Mouse (Mus musculus) lung, postnatal 25 days (tissue): Measurements from ENCODE around the gene Chrne.

Experiments
- DNase-seq: peaks from one replicate; pipeline ENCODE4 v3.0.0; 2022; ENCODE audit warnings: low spot score

Chrne gene

GRCm38 (mm10) chr11:70626877-70627276 lies 7.9 kb upstream of the Chrne start:
- DNase-seq: no peak

DNA sequence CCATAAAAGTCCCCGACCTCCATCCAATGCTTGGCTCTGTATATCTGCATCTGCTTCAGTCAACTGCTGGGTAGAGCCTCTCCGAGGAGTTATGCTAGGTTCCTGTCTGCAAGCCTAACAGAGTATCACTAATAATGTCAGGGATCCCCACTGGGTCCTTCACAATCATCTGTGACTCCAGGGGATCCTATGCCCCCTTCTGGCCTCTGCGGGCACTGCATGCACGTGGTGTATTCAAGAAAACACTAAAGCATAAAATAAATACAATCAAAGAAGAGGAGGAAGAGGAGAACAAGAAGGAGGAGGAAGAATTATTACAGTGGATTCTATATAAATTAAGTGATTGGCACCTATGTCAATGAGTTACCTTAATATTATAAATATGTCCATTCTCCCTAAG lies 6.5 kb upstream of the Chrne start:
- DNase-seq: no peak

DNA sequence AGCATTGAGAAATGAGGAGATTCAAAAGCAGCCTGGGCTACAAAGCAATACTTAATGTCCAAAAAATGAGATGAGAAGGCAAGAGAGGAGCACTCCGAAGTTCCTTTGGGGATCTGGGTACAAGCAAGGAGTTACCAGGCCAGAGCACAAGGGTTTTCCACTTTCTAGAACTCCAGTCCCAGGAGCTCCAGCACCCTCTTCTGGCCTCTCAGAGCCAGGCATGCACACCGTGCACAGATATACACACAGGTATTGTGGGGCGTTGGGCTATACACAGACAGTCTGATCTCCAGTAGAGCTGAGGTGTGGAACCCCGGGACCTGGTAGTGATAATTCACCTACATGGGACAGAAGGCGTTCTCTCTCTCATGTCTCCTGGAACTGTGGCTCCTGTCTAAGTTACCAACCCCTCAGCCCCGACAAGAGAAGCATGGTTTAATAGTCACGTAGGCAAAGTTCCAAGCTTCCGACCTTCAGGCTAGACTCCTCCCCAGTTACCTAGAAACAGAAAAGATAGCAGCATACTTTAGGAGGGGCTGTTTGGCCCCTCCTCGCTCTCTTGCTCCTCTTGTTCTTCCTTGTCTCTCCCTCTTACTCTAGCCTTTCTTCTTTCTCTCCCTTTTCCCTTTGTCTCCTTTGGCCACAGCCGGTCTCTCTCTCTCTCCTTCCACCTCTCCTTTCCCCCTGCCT lies 4.2 kb upstream of the Chrne start:
- DNase-seq: no peak

DNA sequence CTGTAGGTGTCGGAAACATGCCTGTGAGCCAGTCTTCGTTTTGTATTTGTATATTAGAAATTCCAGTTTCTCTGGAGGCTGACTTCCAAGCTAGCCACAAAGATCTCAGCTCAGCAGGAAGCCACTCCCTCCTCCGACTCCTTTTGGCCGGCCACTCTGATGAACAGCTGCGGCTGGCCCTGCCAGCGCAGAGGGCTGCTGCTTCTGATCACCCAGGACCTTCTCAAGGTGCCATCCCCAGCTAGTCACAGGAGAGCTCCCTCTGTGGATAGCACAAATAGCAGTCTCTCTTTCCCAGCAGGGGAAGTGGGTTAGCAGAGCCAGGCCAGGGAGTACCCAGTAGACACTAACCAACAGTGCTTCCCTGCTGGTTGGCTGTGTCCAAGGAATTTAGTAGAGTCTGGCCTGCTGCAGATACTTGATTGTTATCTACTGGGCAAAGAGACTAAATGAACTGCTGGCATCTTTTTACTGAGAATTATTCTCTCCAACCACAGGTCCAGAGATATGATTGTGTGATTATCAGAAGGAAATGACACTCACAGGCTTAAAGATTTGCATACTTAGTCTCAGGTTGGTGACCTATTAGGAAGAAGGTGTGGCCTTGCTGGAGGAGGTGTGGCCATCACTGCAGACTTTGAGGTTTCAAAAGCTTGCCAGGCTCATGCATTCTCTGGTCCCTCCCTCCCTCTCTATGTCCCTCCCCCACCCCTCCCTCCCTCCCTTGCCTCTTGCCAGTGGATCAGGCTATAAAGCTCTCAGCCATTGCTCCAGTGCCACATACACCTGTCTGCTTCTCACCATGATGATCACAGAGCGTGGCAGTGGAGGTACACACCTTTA lies 3.2 kb upstream of the Chrne start:
- no peak for DNase-seq

GRCm38 (mm10) chr11:70615516-70616093 lies 3.4 kb downstream of the Chrne start, which contains the start of gene 4930544D05Rik:
4930544D05Rik (plus strand) TSS chr11:70615848.
- no peak for DNase-seq

- peak; percentile 81 for DNase-seq
Observed at GRCm38 (mm10) chr11:70615074-70615473, 3.9 kb downstream of the Chrne start.

DNA sequence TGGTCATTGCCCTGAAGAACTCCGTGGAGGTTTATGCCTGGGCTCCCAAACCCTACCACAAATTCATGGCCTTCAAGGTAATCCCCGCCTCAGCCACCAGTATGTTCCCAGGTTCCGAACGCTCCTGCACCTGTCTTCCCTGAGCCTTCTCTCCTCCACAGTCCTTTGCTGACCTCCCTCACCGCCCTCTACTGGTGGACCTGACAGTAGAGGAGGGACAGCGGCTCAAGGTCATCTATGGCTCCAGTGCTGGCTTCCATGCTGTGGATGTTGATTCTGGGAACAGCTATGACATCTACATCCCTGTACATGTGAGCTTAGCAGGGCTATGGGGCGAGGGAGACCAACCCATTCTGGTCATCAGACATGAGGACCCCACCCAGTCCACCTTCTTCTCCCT lies 6.5 kb downstream of the Chrne start:
- DNase-seq: no peak

GRCm38 (mm10) chr11:70610752-70611151 lies 8.3 kb downstream of the Chrne start:
- DNase-seq: no peak

DNA sequence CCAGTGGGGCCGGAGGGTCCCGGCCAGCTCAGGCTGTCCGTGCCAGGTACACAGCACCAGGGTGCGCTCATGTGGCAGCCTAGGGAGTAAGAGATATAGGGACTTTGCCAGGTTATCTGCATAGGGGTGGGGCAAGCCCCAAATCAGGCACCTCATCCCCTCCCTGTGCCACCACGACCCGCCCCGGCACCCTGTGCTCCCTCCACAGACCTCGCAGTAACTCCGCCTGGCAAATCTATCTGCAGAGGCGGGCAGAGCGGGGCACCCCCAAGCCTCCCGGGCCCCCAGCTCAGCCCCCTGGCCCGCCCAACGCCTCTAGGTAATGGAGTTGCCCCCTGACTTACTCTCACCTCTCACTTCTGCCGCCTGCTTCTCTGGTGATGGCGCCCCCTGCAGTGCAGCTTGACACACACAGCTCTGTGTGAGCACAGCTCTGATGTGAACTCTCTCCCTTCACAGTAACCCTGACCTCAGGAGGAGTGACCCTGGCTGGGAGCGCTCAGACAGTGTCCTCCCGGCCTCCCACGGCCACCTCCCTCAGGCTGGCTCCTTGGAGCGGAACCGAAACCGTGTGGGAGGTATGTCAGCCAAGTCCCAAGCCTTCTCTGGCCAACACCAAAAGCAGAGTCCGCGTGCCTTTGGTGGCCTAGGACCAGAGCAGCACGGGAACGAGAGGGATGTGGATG lies 10.5 kb downstream of the Chrne start:
- no peak for DNase-seq

- no peak for DNase-seq
Observed at GRCm38 (mm10) chr11:70607611-70608010, 11.4 kb downstream of the Chrne start.

GRCm38 (mm10) chr11:70606717-70607116 lies 12.3 kb downstream of the Chrne start:
- DNase-seq: no peak

- peak; percentile 80 for DNase-seq
Observed at GRCm38 (mm10) chr11:70605024-70605566, 13.9 kb downstream of the Chrne start.

DNA sequence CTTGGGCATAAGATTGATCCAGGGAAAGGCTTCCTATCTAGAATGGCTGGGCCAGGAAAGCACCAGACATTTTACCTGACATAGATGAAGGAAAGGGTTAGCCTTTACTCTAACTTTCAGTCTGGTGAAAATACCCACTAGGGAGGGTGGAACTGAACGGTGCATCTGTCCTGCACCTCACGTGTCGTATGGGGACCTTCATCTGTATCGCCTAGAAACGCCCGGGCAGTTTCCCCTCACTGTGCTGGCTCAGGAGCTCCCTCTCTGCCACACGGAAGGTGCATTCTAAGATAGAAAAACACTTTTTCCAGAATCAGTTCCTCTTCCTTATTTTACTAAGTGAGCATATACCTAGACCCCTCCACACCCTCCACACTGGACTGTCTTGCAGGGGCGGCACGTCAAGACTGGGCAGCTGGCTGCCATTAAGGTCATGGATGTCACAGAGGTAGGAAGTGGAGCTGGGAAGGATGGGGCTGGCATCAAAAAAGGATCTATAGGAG lies 20.5 kb downstream of the Chrne start:
- DNase-seq: no peak

DNA sequence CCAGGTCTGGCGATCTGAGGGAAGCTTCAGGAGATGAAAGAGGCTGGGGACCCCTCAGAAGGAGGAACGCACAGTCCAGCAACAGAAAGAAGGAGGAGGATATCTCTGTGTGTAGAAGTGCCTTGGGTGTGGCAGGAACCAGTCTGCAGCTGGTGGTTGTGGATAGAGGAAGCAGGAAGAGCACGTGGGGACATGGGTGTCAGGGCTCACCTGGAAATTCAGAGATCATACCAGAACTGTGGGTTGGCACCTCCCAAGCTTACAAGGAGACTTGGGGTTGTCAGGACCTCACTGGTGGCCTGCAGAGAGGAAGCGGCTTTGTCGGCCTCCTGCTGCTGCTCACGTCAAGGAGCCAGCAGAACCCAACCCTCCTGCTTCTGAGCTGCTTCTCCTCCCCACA lies 21.7 kb downstream of the Chrne start:
- no peak for DNase-seq

- no peak for DNase-seq
Observed at GRCm38 (mm10) chr11:70596094-70596493, 22.9 kb downstream of the Chrne start.

DNA sequence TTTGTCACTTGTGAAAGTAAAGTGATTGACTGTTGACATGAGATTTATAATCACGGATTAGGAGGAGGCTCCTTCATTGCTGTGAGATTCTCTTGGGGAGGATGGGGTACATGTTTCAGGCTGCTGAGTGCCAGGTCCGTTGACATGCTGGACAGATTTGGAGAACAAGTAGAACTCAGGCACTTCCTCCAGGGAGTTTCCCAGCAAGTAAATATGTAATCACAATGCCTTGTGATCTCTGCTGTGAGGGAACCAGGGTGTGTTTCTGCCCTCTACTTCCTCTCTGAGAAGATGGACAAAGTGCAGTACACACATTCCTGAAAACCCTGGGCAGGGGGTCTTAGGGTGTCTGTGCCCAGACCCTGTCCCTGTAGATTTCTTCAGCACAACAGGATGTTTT lies 23.4 kb downstream of the Chrne start:
- peak; percentile 49 for DNase-seq

GRCm38 (mm10) chr11:70594253-70594989 lies 24.6 kb downstream of the Chrne start:
- peak; percentile 64 for DNase-seq

- no peak for DNase-seq
Observed at GRCm38 (mm10) chr11:70591733-70592132, 27.3 kb downstream of the Chrne start.

- DNase-seq: no peak
Observed at GRCm38 (mm10) chr11:70586954-70587353, 32.1 kb downstream of the Chrne start.

DNA sequence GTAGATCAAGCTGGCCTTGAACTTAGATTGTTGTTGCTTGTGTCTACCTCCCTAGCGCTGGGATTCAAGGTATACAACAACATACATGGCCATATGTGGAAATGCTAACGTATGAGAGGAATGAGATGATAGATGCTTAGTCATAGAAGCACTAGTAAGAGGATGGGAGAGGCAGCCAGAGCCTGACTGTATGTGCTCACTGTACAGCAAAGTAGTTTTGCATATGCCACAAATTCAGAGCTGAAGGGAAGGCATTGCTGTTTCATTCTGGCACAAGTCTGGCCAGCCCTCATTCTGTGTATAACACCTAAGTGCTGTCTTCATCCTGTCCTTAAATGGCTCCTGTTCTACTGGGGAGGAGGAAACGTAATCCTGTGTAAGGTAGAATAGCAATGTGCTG lies 32.8 kb downstream of the Chrne start:
- no peak for DNase-seq

- DNase-seq: peak; percentile 69
Observed at GRCm38 (mm10) chr11:70585457-70585856, 33.6 kb downstream of the Chrne start.
